Mouse (Mus musculus) frontal cortex, adult (tissue): ENCODE results near the gene Col4a2.
"Not testable (repeated sequence)": the region's sequence is repeated elsewhere in the genome, so short reads cannot be mapped to it uniquely, and the experiment has no call there.

Source experiments
- ATAC-seq: cut with Nextera tagmentation; 2 replicates; pipeline ENCODE4 v1.9.2; 2017; ENCODE audit warnings: mild to moderate bottlenecking, moderate library complexity, mixed read lengths; ENCODE audit not compliant: low TSS enrichment

Gene Col4a2

DNA sequence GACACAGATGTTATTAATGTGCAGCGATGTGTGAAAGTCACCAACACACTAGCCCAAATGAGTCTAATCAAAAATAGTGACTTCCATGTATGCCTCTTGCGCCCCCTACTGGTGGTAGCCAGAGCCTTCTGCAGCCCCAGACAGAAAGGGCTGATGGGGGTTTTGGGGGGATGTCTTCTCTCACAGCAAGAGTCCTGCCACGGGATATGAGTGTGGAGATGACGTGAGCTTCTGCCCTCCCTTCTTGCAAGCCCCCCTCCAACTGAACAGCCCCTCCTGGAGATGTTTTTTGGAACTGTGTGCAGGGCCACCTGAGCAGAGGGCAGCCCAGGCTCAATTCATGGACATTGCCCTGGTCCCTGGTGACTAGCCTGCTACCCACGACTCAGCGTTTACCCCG, 173.5 kb downstream of the Col4a2 start:
- peak; percentile 41; the same call in 1 of the 2 replicates for ATAC-seq

DNA sequence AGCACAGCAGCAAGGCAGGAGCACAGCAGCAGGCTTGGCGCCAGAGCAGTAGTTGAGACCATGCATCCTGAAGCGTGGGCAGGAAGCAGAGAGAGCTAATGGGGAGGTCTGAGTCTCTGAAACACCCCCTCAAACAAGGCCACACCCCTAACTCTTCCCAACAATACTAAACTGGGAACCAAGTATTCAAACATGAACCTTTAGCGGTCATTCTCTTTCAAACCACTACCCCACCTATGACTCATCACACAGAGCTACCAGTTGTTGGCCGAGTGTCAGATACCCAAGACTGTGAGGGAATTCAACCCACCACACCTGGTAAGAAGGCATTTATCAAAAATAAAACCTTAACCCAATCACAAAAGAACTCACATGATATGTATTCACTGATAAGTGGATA, 174.6 kb downstream of the Col4a2 start:
- ATAC-seq = no peak

DNA sequence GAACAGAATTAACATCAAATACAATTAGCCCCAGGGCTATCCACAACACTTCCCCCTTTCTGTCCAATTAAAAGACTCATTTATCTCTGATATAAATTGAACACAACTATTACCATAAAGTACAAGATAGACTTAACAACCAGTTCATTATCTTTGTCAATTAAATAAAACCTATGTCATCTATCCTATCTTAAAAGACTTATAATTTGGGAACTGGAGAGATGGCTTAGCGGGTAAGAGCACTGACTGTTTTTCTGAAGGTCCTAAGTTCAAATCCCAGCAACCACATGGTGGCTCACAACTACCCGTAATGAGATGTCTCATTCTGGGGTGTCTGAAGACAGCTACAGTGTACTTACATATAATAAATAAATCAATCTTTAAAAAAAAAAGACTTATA, 179.7 kb downstream of the Col4a2 start:
- not testable (repeated sequence) for ATAC-seq

DNA sequence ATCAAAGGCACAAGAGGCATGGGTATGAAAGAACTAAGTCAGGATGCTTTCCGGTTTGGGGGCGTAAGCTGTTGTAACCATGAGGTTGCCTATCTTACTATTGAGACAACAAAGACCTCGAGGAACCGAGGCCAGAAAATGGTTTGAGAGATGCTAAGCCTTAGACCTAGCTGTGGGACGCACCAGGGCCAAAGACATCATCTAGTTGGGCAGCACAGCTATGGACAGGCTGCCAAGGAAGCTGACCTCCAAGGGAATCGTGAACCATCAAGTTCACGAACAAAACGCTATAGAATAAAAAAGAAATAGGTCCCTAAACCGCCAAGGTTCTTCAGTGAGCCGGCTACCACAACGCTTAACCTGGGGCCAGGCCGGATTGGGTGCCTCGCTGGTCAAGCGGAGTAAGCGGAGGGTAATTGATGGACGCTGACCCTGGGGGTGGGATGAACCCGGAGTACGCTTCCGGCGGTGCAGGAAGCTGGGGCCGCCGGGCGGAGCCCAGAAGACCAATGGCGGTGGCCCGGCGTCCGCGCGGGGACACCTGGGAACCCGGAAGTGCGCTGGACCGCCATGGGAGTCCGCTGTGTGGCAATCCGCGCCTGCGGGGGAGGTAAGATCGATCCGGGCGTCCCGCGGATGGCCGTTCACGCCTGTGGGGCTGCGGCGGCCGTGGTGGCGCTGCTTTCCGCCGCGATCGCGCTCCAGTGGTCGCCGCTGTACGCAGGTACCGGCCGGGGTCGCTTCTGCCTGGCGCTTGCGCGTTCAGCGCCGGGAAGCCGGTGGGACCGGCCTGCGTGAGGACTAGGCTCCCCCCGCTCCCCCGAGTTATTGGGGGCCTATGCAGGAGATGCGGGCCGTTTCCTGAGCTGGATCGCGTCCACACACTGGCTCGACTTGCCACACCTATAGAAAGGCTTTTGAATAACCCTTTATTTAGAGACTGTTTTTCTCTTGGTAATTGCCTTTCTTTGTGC, 184.7 kb downstream of the Col4a2 start, which contains the start of gene Naxd:
Naxd (plus strand) TSS at position 490 of the 974 bp plus-strand sequence.
- peak; percentile 100 for ATAC-seq

DNA sequence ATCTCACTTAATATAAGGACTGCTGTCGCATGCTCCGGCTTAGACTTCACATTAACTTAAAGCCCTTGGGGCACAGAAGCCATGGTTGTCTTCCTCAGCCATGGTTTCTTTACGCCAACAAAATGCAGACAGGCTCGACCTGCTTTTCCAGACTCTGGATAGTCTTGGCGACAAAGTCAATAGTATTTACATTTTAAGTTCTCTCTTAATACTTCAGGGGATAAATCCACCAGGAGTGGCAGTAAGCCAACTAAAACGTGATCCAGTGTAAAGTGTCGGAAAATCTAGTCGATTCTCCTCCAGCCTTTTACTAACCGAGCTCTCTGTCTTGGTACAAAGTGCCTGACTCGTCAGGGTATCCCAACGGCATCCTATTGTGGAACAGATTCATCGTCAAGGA, 185.7 kb downstream of the Col4a2 start:
- ATAC-seq = no peak
